Mouse (Mus musculus): ENCODE measurements around the gene Sfrp2. TPM values are rescaled to one million over a fixed set of nuclear protein-coding genes. Genes with fewer than 3 reads are reported as not detected.

Sfrp2 gene
- 0.67 and 4.2 TPM in 2 replicates for polyA plus RNA-seq (2012; rRNA removed)

- no peaks in the 10 kb centered on the region; the same call in 1 of the 2 replicates for H3K27me3 ChIP-seq (ENCODE audit: control insufficient read depth, insufficient read depth, low read length)
- peaks cover 12% of the 10 kb centered on the region for H3K4me1 ChIP-seq (ENCODE audit: control insufficient read depth, insufficient read depth, low read length)
- no peak for TF ChIP-seq CTCF (IDR thresholded peaks at IDR 0.05; ENCODE audit: control insufficient read depth, insufficient read depth, insufficient replicate concordance, low read depth, low read length)
- no peak for TF ChIP-seq POLR2A (IDR thresholded peaks at IDR 0.05; ENCODE audit: control insufficient read depth, low read depth, low read length)
- H3K36me3 ChIP-seq (ENCODE audit: control insufficient read depth, insufficient read depth, low read length), result no peaks in the 10 kb centered on the region
- H3K27ac ChIP-seq (ENCODE audit: control insufficient read depth, insufficient read depth, low read depth, low read length), result no peak within 1 kb of the TSS
- H3K4me3 ChIP-seq (ENCODE audit: control insufficient read depth, low read depth, low read length), result peak within 1 kb of the TSS; percentile 55
These were observed at the start of gene Sfrp2 for GRCm38 (mm10) chr3:83765871-83766725. Gene Sfrp2, plus strand, starts transcription at chr3:83766321.

GRCm38 (mm10) chr3:83717643-83718231, 48.4 kb upstream of the Sfrp2 start:
- TF ChIP-seq POLR2A (IDR thresholded peaks at IDR 0.05; ENCODE audit: control insufficient read depth, low read depth, low read length), result no peak
- TF ChIP-seq CTCF (IDR thresholded peaks at IDR 0.05; ENCODE audit: control insufficient read depth, insufficient read depth, insufficient replicate concordance, low read depth, low read length), result no peak
- no peaks in the 10 kb centered on the region; the same call in 1 of the 2 replicates for H3K4me1 ChIP-seq (ENCODE audit: control insufficient read depth, insufficient read depth, low read length)
- H3K27me3 ChIP-seq (ENCODE audit: control insufficient read depth, insufficient read depth, low read length), result no peaks in the 10 kb centered on the region
- no peak overlapping the region for H3K4me3 ChIP-seq (ENCODE audit: control insufficient read depth, low read depth, low read length)
- no peaks in the 10 kb centered on the region for H3K36me3 ChIP-seq (ENCODE audit: control insufficient read depth, insufficient read depth, low read length)
- no peak overlapping the region for H3K27ac ChIP-seq (ENCODE audit: control insufficient read depth, insufficient read depth, low read depth, low read length)

GRCm38 (mm10) chr3:83718662-83719061, 47.5 kb upstream of the Sfrp2 start:
- H3K4me1 ChIP-seq (ENCODE audit: control insufficient read depth, insufficient read depth, low read length), result no peaks in the 10 kb centered on the region
- H3K4me3 ChIP-seq (ENCODE audit: control insufficient read depth, low read depth, low read length), result no peak overlapping the region
- H3K27me3 ChIP-seq (ENCODE audit: control insufficient read depth, insufficient read depth, low read length), result no peaks in the 10 kb centered on the region
- H3K36me3 ChIP-seq (ENCODE audit: control insufficient read depth, insufficient read depth, low read length), result no peaks in the 10 kb centered on the region
- TF ChIP-seq POLR2A (IDR thresholded peaks at IDR 0.05; ENCODE audit: control insufficient read depth, low read depth, low read length) (no peak), CTCF (IDR thresholded peaks at IDR 0.05; ENCODE audit: control insufficient read depth, insufficient read depth, insufficient replicate concordance, low read depth, low read length) (no peak)
- no peak overlapping the region for H3K27ac ChIP-seq (ENCODE audit: control insufficient read depth, insufficient read depth, low read depth, low read length)

- Histone ChIP-seq H3K36me3 (ENCODE audit: control insufficient read depth, insufficient read depth, low read length) (no peaks in the 10 kb centered on the region), H3K4me1 (ENCODE audit: control insufficient read depth, insufficient read depth, low read length) (no peaks in the 10 kb centered on the region; the same call in 1 of the 2 replicates), H3K27me3 (ENCODE audit: control insufficient read depth, insufficient read depth, low read length) (no peaks in the 10 kb centered on the region), H3K4me3 (ENCODE audit: control insufficient read depth, low read depth, low read length) (no peak overlapping the region), H3K27ac (ENCODE audit: control insufficient read depth, insufficient read depth, low read depth, low read length) (no peak overlapping the region)
- no peak for TF ChIP-seq POLR2A (IDR thresholded peaks at IDR 0.05; ENCODE audit: control insufficient read depth, low read depth, low read length)
- TF ChIP-seq CTCF (IDR thresholded peaks at IDR 0.05; ENCODE audit: control insufficient read depth, insufficient read depth, insufficient replicate concordance, low read depth, low read length), result no peak
These were observed 37.9 kb upstream of the Sfrp2 start for GRCm38 (mm10) chr3:83728223-83728622.

- TF ChIP-seq POLR2A (IDR thresholded peaks at IDR 0.05; ENCODE audit: control insufficient read depth, low read depth, low read length) (no peak), CTCF (IDR thresholded peaks at IDR 0.05; ENCODE audit: control insufficient read depth, insufficient read depth, insufficient replicate concordance, low read depth, low read length) (no peak)
These were observed 37.3 kb upstream of the Sfrp2 start for GRCm38 (mm10) chr3:83728675-83729390.

GRCm38 (mm10) chr3:83733985-83734384, 32.1 kb upstream of the Sfrp2 start:
- Histone ChIP-seq H3K4me3 (ENCODE audit: control insufficient read depth, low read depth, low read length) (no peak overlapping the region), H3K27ac (ENCODE audit: control insufficient read depth, insufficient read depth, low read depth, low read length) (no peak overlapping the region), H3K4me1 (ENCODE audit: control insufficient read depth, insufficient read depth, low read length) (no peaks in the 10 kb centered on the region; the same call in 1 of the 2 replicates), H3K36me3 (ENCODE audit: control insufficient read depth, insufficient read depth, low read length) (no peaks in the 10 kb centered on the region), H3K27me3 (ENCODE audit: control insufficient read depth, insufficient read depth, low read length) (no peaks in the 10 kb centered on the region)
- TF ChIP-seq CTCF (IDR thresholded peaks at IDR 0.05; ENCODE audit: control insufficient read depth, insufficient read depth, insufficient replicate concordance, low read depth, low read length), result no peak
- no peak for TF ChIP-seq POLR2A (IDR thresholded peaks at IDR 0.05; ENCODE audit: control insufficient read depth, low read depth, low read length)

More at GRCm38 (mm10) chr3:83728675-83729390, 37.3 kb upstream of the Sfrp2 start:
- Histone ChIP-seq H3K4me3 (ENCODE audit: control insufficient read depth, low read depth, low read length) (no peak overlapping the region), H3K4me1 (ENCODE audit: control insufficient read depth, insufficient read depth, low read length) (no peaks in the 10 kb centered on the region; the same call in 1 of the 2 replicates), H3K27me3 (ENCODE audit: control insufficient read depth, insufficient read depth, low read length) (no peaks in the 10 kb centered on the region), H3K36me3 (ENCODE audit: control insufficient read depth, insufficient read depth, low read length) (no peaks in the 10 kb centered on the region), H3K27ac (ENCODE audit: control insufficient read depth, insufficient read depth, low read depth, low read length) (no peak overlapping the region)

- Histone ChIP-seq H3K36me3 (ENCODE audit: control insufficient read depth, insufficient read depth, low read length) (no peaks in the 10 kb centered on the region), H3K27me3 (ENCODE audit: control insufficient read depth, insufficient read depth, low read length) (no peaks in the 10 kb centered on the region), H3K4me3 (ENCODE audit: control insufficient read depth, low read depth, low read length) (no peak overlapping the region), H3K4me1 (ENCODE audit: control insufficient read depth, insufficient read depth, low read length) (no peaks in the 10 kb centered on the region; the same call in 1 of the 2 replicates), H3K27ac (ENCODE audit: control insufficient read depth, insufficient read depth, low read depth, low read length) (no peak overlapping the region)
- TF ChIP-seq CTCF (IDR thresholded peaks at IDR 0.05; ENCODE audit: control insufficient read depth, insufficient read depth, insufficient replicate concordance, low read depth, low read length), result no peak
- TF ChIP-seq POLR2A (IDR thresholded peaks at IDR 0.05; ENCODE audit: control insufficient read depth, low read depth, low read length), result no peak
These were observed 29.1 kb upstream of the Sfrp2 start for GRCm38 (mm10) chr3:83736980-83737379.

Measured in testis, adult 2 months (tissue).